Mouse (Mus musculus) C2C12 (cell line): ENCODE data around the gene Rptor.

ENCODE experiments used
- CEBPB ChIP-seq: IDR thresholded peaks from one replicate; pipeline ENCODE4 v1.6.1; 2011; ENCODE audit warnings: low read depth, mild to moderate bottlenecking, control low read depth, moderate library complexity
- CTCF ChIP-seq: IDR thresholded peaks from one replicate; pipeline ENCODE4 v1.5.1; 2011; ENCODE audit not compliant: control insufficient read depth, insufficient read depth, insufficient read length
- FOSL1 ChIP-seq: IDR thresholded peaks from one replicate; pipeline ENCODE4 v1.8.0; 2011; ENCODE audit warnings: mild to moderate bottlenecking, low read length; ENCODE audit not compliant: poor library complexity, insufficient read depth, severe bottlenecking
- MAX ChIP-seq: IDR thresholded peaks from one replicate; pipeline ENCODE4 v1.6.1; 2011; ENCODE audit warnings: mild to moderate bottlenecking, control low read depth
- MYOD1 ChIP-seq: IDR thresholded peaks from one replicate; pipeline ENCODE4 v1.6.1; 2011; ENCODE audit warnings: low read depth; ENCODE audit not compliant: control insufficient read depth, insufficient read length
- MYOG ChIP-seq: IDR thresholded peaks from one replicate; pipeline ENCODE4 v1.6.1; 2011; ENCODE audit not compliant: control insufficient read depth, insufficient read length; ENCODE audit errors: extremely low read depth
- USF1 ChIP-seq: IDR thresholded peaks from one replicate; pipeline ENCODE4 v1.6.1; 2011; ENCODE audit warnings: low read depth, mild to moderate bottlenecking, control low read depth, moderate library complexity

- TF ChIP-seq CTCF: no peak
- no peak for TF ChIP-seq CEBPB
- no peak for TF ChIP-seq MYOG
- TF ChIP-seq MAX: no peak
- no peak for TF ChIP-seq USF1
- TF ChIP-seq FOSL1: no peak
- TF ChIP-seq MYOD1: no peak
These were observed 189.3 kb downstream of the Rptor start for GRCm38 (mm10) chr11:119791923-119792564.
